Mouse (Mus musculus) ES-Bruce4 (cell line): Measurements from ENCODE around the gene Tra2a.

Experiments
- CTCF ChIP-seq: IDR thresholded peaks from one replicate; pipeline ENCODE4 v1.8.1; 2011; ENCODE audit warnings: low read depth, low read length
- EP300 ChIP-seq: IDR thresholded peaks from 2 replicates; pipeline ENCODE4 v1.6.1; 2011; ENCODE audit warnings: low read depth, low read length; ENCODE audit not compliant: insufficient read depth
- POLR2A ChIP-seq: IDR thresholded peaks from one replicate; pipeline ENCODE4 v1.8.1; 2011; ENCODE audit warnings: low read length; ENCODE audit not compliant: insufficient read depth

DNA sequence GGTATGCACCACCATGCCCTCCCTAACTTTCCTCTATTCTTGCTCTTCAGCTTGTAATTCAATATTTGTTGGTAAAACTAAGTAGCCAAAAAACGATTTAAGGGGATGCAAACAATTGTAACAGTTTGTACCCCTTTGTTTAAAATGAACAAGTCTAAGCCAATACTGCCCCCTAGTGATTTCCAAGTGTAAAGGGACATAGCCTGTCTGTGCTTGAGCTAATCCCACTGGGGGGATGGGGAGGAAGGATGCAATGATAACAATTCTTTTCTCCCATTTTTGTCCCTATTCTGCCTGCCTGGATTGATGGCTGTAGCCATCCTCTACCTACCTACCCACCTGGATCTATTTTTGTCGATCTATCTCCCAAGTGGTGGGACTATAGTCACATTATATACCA, 16.6 kb downstream of the Tra2a start:
- no peak for TF ChIP-seq CTCF
- no peak for TF ChIP-seq POLR2A
- TF ChIP-seq EP300: no peak
